Mouse (Mus musculus) CH12.LX (cell line): ENCODE results near the gene Fcrlb. TPM values are rescaled to one million over a fixed set of nuclear protein-coding genes. Genes with fewer than 3 reads are reported as not detected.

Source experiments
- DNase-seq: peaks from one replicate; pipeline ENCODE4 v3.0.0-alpha.2; 2013; ENCODE audit errors: extremely low read depth
- H3K27ac ChIP-seq: 2 replicates; pipeline ENCODE4 v1.5.1; 2012; ENCODE audit warnings: low read depth, mild to moderate bottlenecking, control low read depth, moderate library complexity; ENCODE audit not compliant: insufficient read depth
- H3K27me3 ChIP-seq: replicated peaks from 2 replicates; pipeline ENCODE3; 2012; ENCODE audit warnings: inconsistent platforms
- H3K36me3 ChIP-seq, 2 experiments: replicated peaks in 1 of 2; 2 replicates each; pipeline versions ENCODE3 to v1.6.1; 2012; ENCODE audit warnings: inconsistent platforms in 1 of 2, low read length in 1 of 2, mild to moderate bottlenecking in 1 of 2, mixed read lengths in 1 of 2, moderate library complexity in 1 of 2; ENCODE audit not compliant: control insufficient read depth in 1 of 2, insufficient read depth in 1 of 2
- H3K4me1 ChIP-seq, 2 experiments: 2 replicates each; pipeline ENCODE4 v1.6.1; 2012; ENCODE audit warnings: inconsistent platforms in 1 of 2, moderate library complexity in 1 of 2; ENCODE audit not compliant: insufficient read depth in 2 of 2, control insufficient read depth in 1 of 2
- H3K4me2 ChIP-seq: 2 replicates; pipeline ENCODE4 v1.6.1; 2012; ENCODE audit warnings: low read depth, mild to moderate bottlenecking, control low read depth; ENCODE audit not compliant: poor library complexity, insufficient read depth, severe bottlenecking
- H3K4me3 ChIP-seq, 3 experiments: fragments of 150-350 bp in 1 of 3; sonication (generic) in 1 of 3; replicated peaks in 1 of 3; 2 replicates each; pipeline versions ENCODE3 to v1.5.1; 2011 to 2012; ENCODE audit warnings: low read depth in 2 of 3, low read length in 2 of 3, mild to moderate bottlenecking in 2 of 3, moderate library complexity in 2 of 3, control low read depth in 1 of 3, improper control_type of control experiment in 1 of 3, inconsistent platforms in 1 of 3, mixed read lengths in 1 of 3; ENCODE audit not compliant: poor library complexity in 1 of 3
- H3K79me2 ChIP-seq: replicated peaks from 2 replicates; pipeline ENCODE4 v1.6.1; 2012; ENCODE audit warnings: mild to moderate bottlenecking, moderate library complexity; ENCODE audit not compliant: control insufficient read depth, poor library complexity, insufficient read depth, severe bottlenecking; ENCODE audit errors: extremely low read depth
- H3K9ac ChIP-seq: 2 replicates; pipeline ENCODE4 v1.6.1; 2012; ENCODE audit warnings: low read depth, mild to moderate bottlenecking, control low read depth, moderate library complexity; ENCODE audit not compliant: insufficient read depth
- H3K9me3 ChIP-seq: replicated peaks from 2 replicates; pipeline ENCODE3; 2012; ENCODE audit warnings: low read length, inconsistent platforms, mixed read lengths
- CHD2 ChIP-seq: IDR thresholded peaks from 2 replicates; pipeline ENCODE4 v1.6.1; 2011; ENCODE audit warnings: low read length, improper control_type of control experiment
- CTCF ChIP-seq, 2 experiments: IDR thresholded peaks in 1 of 2; conservative IDR thresholded peaks in 1 of 2; 2 replicates each; pipeline ENCODE4 v1.5.1; 2011 to 2012; ENCODE audit warnings: low read depth in 2 of 2, low read length in 2 of 2, improper control_type of control experiment in 1 of 2, inconsistent platforms in 1 of 2, mild to moderate bottlenecking in 1 of 2, moderate library complexity in 1 of 2
- EP300 ChIP-seq: IDR thresholded peaks from 2 replicates; pipeline ENCODE4 v1.6.1; 2011; ENCODE audit warnings: low read length, improper control_type of control experiment
- HCFC1 ChIP-seq: IDR thresholded peaks from 2 replicates; pipeline ENCODE4 v1.6.1; 2012; ENCODE audit warnings: low read depth, mild to moderate bottlenecking, inconsistent platforms, low read length, improper control_type of control experiment
- MAZ ChIP-seq: IDR thresholded peaks from 2 replicates; pipeline ENCODE4 v1.6.1; 2012; ENCODE audit warnings: low read depth, mild to moderate bottlenecking, inconsistent platforms, low read length, improper control_type of control experiment, moderate library complexity
- MXI1 ChIP-seq: IDR thresholded peaks from 2 replicates; pipeline ENCODE4 v1.6.1; 2011; ENCODE audit warnings: mild to moderate bottlenecking, low read depth, low read length, improper control_type of control experiment
- RAD21 ChIP-seq: IDR thresholded peaks from 2 replicates; pipeline ENCODE4 v1.6.1; 2011; ENCODE audit warnings: low read depth, mild to moderate bottlenecking, low read length, improper control_type of control experiment, moderate library complexity
- RCOR1 ChIP-seq: conservative IDR thresholded peaks from 2 replicates; pipeline ENCODE4 v1.6.1; 2012; ENCODE audit warnings: low read depth, mild to moderate bottlenecking, inconsistent platforms, low read length, improper control_type of control experiment
- SMC3 ChIP-seq: IDR thresholded peaks from 2 replicates; pipeline ENCODE4 v1.6.1; 2011; ENCODE audit warnings: low read depth, low read length, improper control_type of control experiment
- ZKSCAN1 ChIP-seq: IDR thresholded peaks from 2 replicates; pipeline ENCODE4 v1.6.1; 2012; ENCODE audit warnings: low read depth, inconsistent platforms, low read length, improper control_type of control experiment, borderline replicate concordance
- ZNF384 ChIP-seq: IDR thresholded peaks from 2 replicates; pipeline ENCODE4 v1.6.1; 2012; ENCODE audit warnings: low read depth, low read length, improper control_type of control experiment, inconsistent platforms
- dilution Hi-C: fragments of 300-500 bp; cut with MboI; formaldehyde crosslinking; loops from 2 replicates; pipeline ENCODE4 v1.14.3; 2020; ENCODE audit warnings: low sequenced_read_pairs; ENCODE audit not compliant: extremely low pct_unique_long_range_greater_than_20kb, extremely low pct_ligation_motif_present
- in situ Hi-C: fragments of 300-500 bp; cut with MboI; formaldehyde crosslinking; loops from 3 replicates; pipeline ENCODE4 v1.14.3; 2019; ENCODE audit warnings: low sequenced_read_pairs, low pct_ligation_motif_present, low pct_unique_long_range_greater_than_20kb, mixed read lengths
- polyA plus RNA-seq: library from polyadenylated mRNA; unstranded; fragments of >175 nt; gene quantifications from 2 replicates; pipeline ENCODE4 v1.2.1, GENCODE M21; 2012; ENCODE audit warnings: low read depth; ENCODE audit not compliant: insufficient read length
- total RNA-seq, 2 experiments: library from RNA; depleted of rRNA; stranded (reverse); fragments of 300-350 nt in 1 of 2; fragments of >200 nt in 1 of 2; gene quantifications; 2 replicates each; pipeline ENCODE4 v1.2.3; 2012 to 2014

Fcrlb gene
- total and polyA plus RNA-seq, 3 experiments: not detected

DNA sequence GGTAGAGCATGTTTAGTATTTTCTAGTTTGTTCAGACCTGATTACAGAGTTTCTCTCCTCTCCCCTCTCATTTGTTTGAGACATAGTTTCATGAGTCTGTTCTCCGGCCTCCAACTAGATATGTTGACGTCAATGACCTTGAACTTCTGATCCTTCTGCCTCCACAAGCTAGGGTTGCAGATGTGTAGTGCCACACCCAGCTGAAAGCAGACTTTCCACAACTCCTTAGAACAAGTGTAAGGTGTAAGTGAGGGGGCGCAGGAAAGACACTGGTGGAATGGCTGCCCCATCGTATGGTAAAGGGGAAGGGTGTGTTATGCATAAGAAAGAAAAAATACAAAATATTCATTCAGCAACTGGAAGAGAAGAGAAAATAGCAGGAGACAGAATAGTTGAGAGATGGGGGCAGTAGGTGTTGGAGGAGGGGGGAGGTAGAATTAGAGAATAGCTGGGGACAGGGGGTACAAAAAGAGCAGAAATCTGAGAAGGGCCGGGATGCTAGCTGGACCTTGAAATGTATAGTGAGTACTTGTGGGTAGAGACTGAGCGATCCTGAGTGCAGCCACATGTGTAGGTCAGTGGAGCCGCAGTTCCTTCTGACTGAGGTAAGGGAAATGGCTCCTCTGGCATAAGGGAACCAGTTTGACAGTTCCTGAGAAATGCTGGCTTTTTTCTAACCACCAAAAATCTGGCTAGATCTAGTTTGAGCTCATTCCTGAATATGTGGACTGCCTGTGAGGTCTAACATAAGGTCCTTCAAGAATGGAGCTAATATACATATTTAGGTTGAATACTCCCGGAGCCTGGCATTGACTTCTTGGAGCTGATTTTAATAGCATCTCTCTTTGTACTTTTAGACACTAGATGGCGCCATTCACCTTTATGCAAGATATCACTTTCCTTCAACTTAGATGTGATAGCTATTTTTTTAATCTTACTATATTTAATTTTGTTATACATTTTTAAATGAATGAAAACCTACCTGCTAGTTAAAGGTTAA, 17.8 kb downstream of the Fcrlb start:
- Histone ChIP-seq H3K36me3 (no peaks in the 10 kb centered on the region), H3K4me3 (no peak overlapping the region), H3K9me3 (no peaks in the 10 kb centered on the region), H3K9ac (0 out of 2 replicates have a peak overlapping the region, but pooled peaks have one; percentile 13), H3K79me2 (no peaks in the 10 kb centered on the region), H3K27ac (no peak overlapping the region), H3K27me3 (no peaks in the 10 kb centered on the region), H3K4me1 (peaks cover 11 to 45% of the 10 kb centered on the region in 2 experiments), H3K4me2 (no peak overlapping the region)
- in situ Hi-C loops: loop anchor here (5.0 to 10.0 kb wide), 2 partner anchors 217 to 330 kb away; partner anchors contain the start of genes Apoa2, Cfap126 and Tomm40l
- TF ChIP-seq EP300 (no peak), MXI1 (peak; percentile 34; the same call in 1 of the 2 replicates), SMC3 (peak; percentile 44), HCFC1 (no peak), CTCF (conservative IDR thresholded peaks at IDR 0.05 in 1 of 2, IDR thresholded peaks at IDR 0.05 in 1 of 2; ENCODE audit: low read depth in 2 of 2, low read length in 2 of 2) (peak; percentile 31 to 70; a peak in 3 of 4 replicates), RAD21 (peak; percentile 82), RCOR1 (no peak), CHD2 (no peak), ZKSCAN1 (no peak), ZNF384 (peak; percentile 50; the same call in 1 of the 2 replicates)
- dilution Hi-C loops: no loop called here
- peak; percentile 68 for DNase-seq

DNA sequence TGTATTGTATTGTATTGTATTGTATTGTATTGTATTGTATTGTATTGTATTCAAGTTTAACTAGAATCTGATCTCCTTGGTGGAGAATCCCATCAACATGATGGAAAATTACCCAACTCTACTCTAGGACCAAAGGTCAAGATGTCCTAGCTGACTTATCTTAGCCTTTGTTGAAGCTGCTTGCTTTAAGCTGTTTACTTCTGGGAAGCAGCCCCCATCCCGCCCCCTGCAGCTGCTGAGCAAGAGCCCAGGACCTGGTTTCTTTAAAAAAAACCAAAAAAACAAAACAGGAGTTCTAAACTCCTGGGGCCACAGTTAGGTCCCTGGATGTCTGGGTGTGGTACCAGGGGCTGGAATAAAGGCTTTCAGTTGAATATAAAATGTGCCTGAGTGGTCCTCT, 20.5 kb downstream of the Fcrlb start:
- H3K36me3 ChIP-seq: no peaks in the 10 kb centered on the region
- no peak overlapping the region for H3K9ac ChIP-seq
- peaks cover 11 to 32% of the 10 kb centered on the region in 2 experiments for H3K4me1 ChIP-seq
- in situ Hi-C loops (loop anchor here (10.0 kb wide), 1 partner anchor 333 kb away; the partner anchor contains the start of genes Apoa2 and Tomm40l), dilution Hi-C loops (no loop called here)
- no peak overlapping the region for H3K4me2 ChIP-seq
- no peak overlapping the region for H3K27ac ChIP-seq
- H3K27me3 ChIP-seq: no peaks in the 10 kb centered on the region
- no peak overlapping the region for H3K4me3 ChIP-seq
- no peak for DNase-seq
- no peaks in the 10 kb centered on the region for H3K79me2 ChIP-seq
- TF ChIP-seq RAD21 (no peak), MAZ (no peak)
- H3K9me3 ChIP-seq: no peaks in the 10 kb centered on the region
